Mouse (Mus musculus) ES-Bruce4 (cell line): Measurements from ENCODE around the gene Apaf1.

Source experiments
- CTCF ChIP-seq: IDR thresholded peaks from one replicate; pipeline ENCODE4 v1.8.1; 2011; ENCODE audit warnings: low read depth, low read length
- EP300 ChIP-seq: IDR thresholded peaks from 2 replicates; pipeline ENCODE4 v1.6.1; 2011; ENCODE audit warnings: low read depth, low read length; ENCODE audit not compliant: insufficient read depth
- POLR2A ChIP-seq: IDR thresholded peaks from one replicate; pipeline ENCODE4 v1.8.1; 2011; ENCODE audit warnings: low read length; ENCODE audit not compliant: insufficient read depth

- TF ChIP-seq POLR2A (no peak), CTCF (no peak), EP300 (no peak)
Observed at GRCm38 (mm10) chr10:91131565-91131964, 49.0 kb upstream of the Apaf1 start.
